Mouse (Mus musculus) testis, adult 2 months (tissue): ENCODE results near the gene Smndc1.

ENCODE experiments used
- CTCF ChIP-seq: fragments of 200-500 bp; IDR thresholded peaks from 2 replicates; pipeline ENCODE4 v1.5.1; 2012; ENCODE audit warnings: low read depth, mild to moderate bottlenecking, inconsistent platforms, low read length, moderate library complexity; ENCODE audit not compliant: control insufficient read depth, insufficient read depth, insufficient replicate concordance
- POLR2A ChIP-seq: fragments of 200-500 bp; IDR thresholded peaks from 2 replicates; pipeline ENCODE4 v1.6.1; 2012; ENCODE audit warnings: low read depth, mild to moderate bottlenecking, inconsistent platforms, low read length, moderate library complexity; ENCODE audit not compliant: control insufficient read depth

- no peak for TF ChIP-seq CTCF
- no peak for TF ChIP-seq POLR2A
Observed at GRCm38 (mm10) chr19:53359160-53360033, 31.0 kb downstream of the Smndc1 start.
